Mouse (Mus musculus): ENCODE measurements around the gene Sox10. TPM values are rescaled to one million over a fixed set of nuclear protein-coding genes. Genes with fewer than 3 reads are reported as not detected.
A peak's percentile ranks its signal among the peaks of the same experiment; 100 is the strongest.

The Sox10 gene
- polyA plus RNA-seq (2015; fragmentation: Nextera tagmentation; extraction: Ambion mirVana), result 20.4 and 23.5 TPM in 2 replicates

DNA sequence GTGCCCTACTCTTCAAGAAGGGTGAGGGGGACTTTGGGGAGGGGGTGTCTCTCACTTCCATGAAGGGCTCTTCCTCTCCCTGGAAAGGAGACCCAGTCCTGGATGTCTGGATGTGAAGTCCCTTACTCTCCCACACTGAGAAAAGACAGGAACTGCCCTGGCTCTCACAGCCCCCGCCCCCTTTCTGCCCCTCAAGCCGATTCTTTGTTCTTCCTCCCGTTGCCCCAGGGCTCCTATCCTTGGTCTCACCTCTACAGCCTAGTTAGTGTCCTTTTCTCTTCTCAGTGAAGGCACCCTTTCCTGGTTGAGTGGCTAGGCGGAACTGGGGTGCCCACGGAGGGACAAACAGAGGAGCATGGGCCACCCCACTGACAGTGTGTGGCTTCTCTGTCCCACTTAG is at the start of gene Sox10:
Gene Sox10 (minus strand): TSS at position 101 of the 400 bp plus-strand sequence.
- no peaks in the 10 kb centered on the region for H3K9me3 ChIP-seq
- peak within 1 kb of the TSS; percentile 40 for H3K4me2 ChIP-seq
- no peaks in the 10 kb centered on the region for H3K36me3 ChIP-seq
- H3K27me3 ChIP-seq, result peaks cover 55% of the 10 kb centered on the region
- peak within 1 kb of the TSS; percentile 76 for H3K27ac ChIP-seq (replicated peaks)
- H3K9ac ChIP-seq, result peak within 1 kb of the TSS; percentile 64
- 51% methylated on average over 5 of the region's 5 CpGs for WGBS
- H3K4me3 ChIP-seq, result peak within 1 kb of the TSS; percentile 32
- ATAC-seq (ENCODE audit: low read depth), result no peak
- peaks cover 36% of the 10 kb centered on the region for H3K4me1 ChIP-seq (replicated peaks)

- ATAC-seq (ENCODE audit: low read depth), result no peak
- no peaks in the 10 kb centered on the region for H3K4me1 ChIP-seq (replicated peaks)
- no peak overlapping the region for H3K4me3 ChIP-seq
- 68% methylated on average over 6 of the region's 6 CpGs for WGBS
- no peak overlapping the region for H3K4me2 ChIP-seq
- no peaks in the 10 kb centered on the region for H3K9me3 ChIP-seq
- 0 out of 2 replicates have a peak overlapping the region, but pooled peaks have one; percentile 35 for H3K27ac ChIP-seq (replicated peaks)
- H3K27me3 ChIP-seq, result no peaks in the 10 kb centered on the region
- no peaks in the 10 kb centered on the region for H3K36me3 ChIP-seq
- no peak overlapping the region for H3K9ac ChIP-seq
Observed at GRCm38 (mm10) chr15:79213591-79213990, 48.6 kb upstream of the Sox10 start.

DNA sequence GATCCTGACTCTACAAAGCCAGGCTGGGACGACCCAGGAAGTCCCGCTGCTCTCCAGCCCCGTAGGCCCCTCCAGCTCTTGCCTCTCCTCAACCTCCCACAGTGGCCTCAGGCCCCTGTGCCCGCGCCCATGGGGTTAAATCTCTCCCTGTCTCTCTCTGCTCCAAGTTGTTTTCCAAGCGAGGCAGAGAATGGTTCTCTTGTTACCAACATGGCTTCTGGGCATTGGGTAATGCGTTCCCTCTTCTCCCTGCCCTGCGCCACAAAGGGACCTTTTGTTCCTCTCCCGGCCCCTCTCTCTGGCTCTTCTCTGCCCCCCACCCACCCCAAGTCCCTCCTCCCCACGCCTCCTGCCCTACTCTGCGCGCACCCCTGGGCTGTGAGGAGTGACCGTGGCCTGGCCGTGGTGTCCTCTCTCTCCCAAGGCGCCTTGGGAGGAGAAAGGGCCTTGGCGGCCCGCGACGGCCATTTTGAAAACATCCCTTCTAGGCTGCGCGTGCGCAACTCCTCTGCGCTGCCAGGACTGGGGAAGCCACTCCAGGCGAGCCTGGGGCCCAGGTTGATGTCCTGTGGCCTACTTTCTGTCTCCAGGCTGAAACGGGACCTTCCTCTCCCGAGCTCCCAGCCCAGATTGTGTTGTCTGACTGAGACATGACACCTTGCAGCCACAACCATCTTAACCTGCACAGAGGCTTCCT is 47.9 kb upstream of the Sox10 start:
- H3K4me2 ChIP-seq, result no peak overlapping the region
- H3K36me3 ChIP-seq, result no peaks in the 10 kb centered on the region
- WGBS, result 68% methylated on average over 26 of the region's 26 CpGs
- H3K9me3 ChIP-seq, result no peaks in the 10 kb centered on the region
- peak overlapping the region; percentile 66 for H3K27ac ChIP-seq (replicated peaks)
- no peak overlapping the region for H3K9ac ChIP-seq
- ATAC-seq (ENCODE audit: low read depth), result peak; percentile 55
- no peaks in the 10 kb centered on the region for H3K27me3 ChIP-seq
- H3K4me1 ChIP-seq (replicated peaks), result no peaks in the 10 kb centered on the region
- H3K4me3 ChIP-seq, result no peak overlapping the region

DNA sequence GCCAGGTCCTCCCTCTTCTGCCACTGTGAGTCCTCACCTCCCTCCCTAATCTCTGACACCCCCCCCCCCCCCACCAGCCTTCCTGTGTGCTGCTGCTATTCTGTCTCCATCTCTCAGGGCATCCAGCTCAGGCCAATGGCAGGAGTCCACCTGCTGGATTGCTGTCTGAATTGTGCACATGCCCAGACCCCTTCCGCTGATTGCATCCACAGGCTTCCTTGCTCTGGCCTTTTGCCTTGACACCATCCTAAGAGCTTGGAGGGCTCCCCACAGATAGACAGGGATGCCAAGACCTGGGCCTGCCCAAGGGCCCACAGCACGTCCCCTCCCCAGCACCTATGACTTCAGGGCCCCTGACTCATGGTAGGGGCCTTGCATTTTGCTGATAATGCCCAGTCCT is 45.3 kb upstream of the Sox10 start:
- Histone ChIP-seq H3K4me2 (no peak overlapping the region), H3K9me3 (no peaks in the 10 kb centered on the region), H3K36me3 (no peaks in the 10 kb centered on the region), H3K27ac (replicated peaks) (no peak overlapping the region), H3K4me1 (replicated peaks) (no peaks in the 10 kb centered on the region), H3K27me3 (no peaks in the 10 kb centered on the region), H3K4me3 (no peak overlapping the region), H3K9ac (no peak overlapping the region)
- ATAC-seq (ENCODE audit: low read depth), result no peak
- WGBS, result 77% methylated on average over 2 of the region's 2 CpGs

GRCm38 (mm10) chr15:79208758-79209439 is 43.9 kb upstream of the Sox10 start:
- Histone ChIP-seq H3K27me3 (no peaks in the 10 kb centered on the region), H3K9me3 (no peaks in the 10 kb centered on the region), H3K27ac (replicated peaks) (no peak overlapping the region), H3K9ac (no peak overlapping the region), H3K4me1 (replicated peaks) (no peaks in the 10 kb centered on the region), H3K4me2 (no peak overlapping the region), H3K36me3 (no peaks in the 10 kb centered on the region), H3K4me3 (no peak overlapping the region)
- ATAC-seq (ENCODE audit: low read depth), result no peak
- WGBS, result 77% methylated on average over 27 of the region's 27 CpGs

GRCm38 (mm10) chr15:79208211-79208610 is 43.2 kb upstream of the Sox10 start:
- H3K9ac ChIP-seq, result no peak overlapping the region
- no peaks in the 10 kb centered on the region for H3K4me1 ChIP-seq (replicated peaks)
- H3K36me3 ChIP-seq, result no peaks in the 10 kb centered on the region
- H3K4me3 ChIP-seq, result no peak overlapping the region
- no peak for ATAC-seq (ENCODE audit: low read depth)
- no peak overlapping the region for H3K27ac ChIP-seq (replicated peaks)
- WGBS, result 76% methylated on average over 6 of the region's 6 CpGs
- H3K4me2 ChIP-seq, result no peak overlapping the region
- H3K27me3 ChIP-seq, result no peaks in the 10 kb centered on the region
- H3K9me3 ChIP-seq, result no peaks in the 10 kb centered on the region

DNA sequence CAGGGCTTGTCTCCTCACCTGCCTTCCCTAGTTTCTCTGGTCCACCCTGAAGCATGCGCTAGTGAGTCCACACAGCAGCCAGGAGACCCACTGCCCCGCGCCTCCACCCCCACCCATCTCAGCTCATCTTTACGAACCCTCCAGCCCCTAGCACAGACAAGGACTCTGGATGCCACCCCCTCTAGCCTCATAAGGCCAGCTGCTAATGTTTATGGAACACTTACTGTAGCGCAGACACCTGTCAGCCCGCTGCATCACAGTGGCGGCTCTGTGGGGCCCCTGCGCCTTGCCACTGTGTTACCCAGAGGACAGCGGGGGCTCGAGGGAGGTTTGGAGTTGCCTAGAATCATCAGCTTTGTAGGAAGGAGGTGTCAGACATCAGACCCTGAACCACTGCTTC is 37.5 kb upstream of the Sox10 start:
- Histone ChIP-seq H3K27ac (replicated peaks) (peak overlapping the region; percentile 59), H3K9me3 (no peaks in the 10 kb centered on the region), H3K36me3 (no peaks in the 10 kb centered on the region), H3K4me2 (0 out of 2 replicates have a peak overlapping the region, but pooled peaks have one; percentile 9), H3K4me3 (no peak overlapping the region), H3K4me1 (replicated peaks) (peaks cover 27% of the 10 kb centered on the region), H3K27me3 (no peaks in the 10 kb centered on the region), H3K9ac (peak overlapping the region; percentile 43; the same call in 1 of the 2 replicates)
- peak; percentile 45 for ATAC-seq (ENCODE audit: low read depth)
- WGBS, result 21% methylated on average over 10 of the region's 10 CpGs

DNA sequence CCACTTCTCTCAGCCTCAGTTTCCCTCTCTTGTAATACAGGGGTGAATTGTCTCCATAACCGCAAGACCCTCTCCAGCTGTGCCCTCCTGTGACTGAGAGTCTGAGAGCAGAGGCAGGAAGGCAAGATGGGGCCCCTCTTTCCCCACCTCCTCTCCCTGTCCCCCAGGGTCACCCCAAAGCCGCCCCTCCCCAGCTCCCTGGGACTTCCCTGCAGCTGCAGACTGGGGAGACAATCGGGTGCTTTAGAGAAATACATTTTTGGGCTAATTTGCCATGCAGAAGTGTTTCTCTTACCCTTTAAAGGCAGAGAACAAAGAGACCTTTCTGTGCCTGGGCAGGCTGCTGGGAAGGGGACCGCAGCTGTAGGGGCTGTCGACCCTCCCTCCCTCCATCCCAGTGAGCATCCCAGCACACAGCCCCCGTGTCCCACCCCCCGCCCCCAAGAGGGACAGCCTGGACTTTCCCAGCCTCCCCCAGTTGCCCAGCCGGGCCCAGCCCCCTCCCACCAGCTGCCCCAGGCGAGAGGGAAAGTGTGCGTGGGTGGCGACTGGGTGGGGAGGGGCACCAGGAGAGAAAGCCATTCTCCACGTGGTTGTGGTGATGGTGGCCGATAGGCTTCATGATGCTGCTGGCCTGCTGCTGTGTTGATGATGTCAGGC is 36.6 kb upstream of the Sox10 start:
- 6% methylated on average over 13 of the region's 13 CpGs for WGBS
- Histone ChIP-seq H3K36me3 (no peaks in the 10 kb centered on the region), H3K27me3 (no peaks in the 10 kb centered on the region), H3K9me3 (no peaks in the 10 kb centered on the region), H3K4me2 (peak overlapping the region; percentile 34), H3K9ac (peak overlapping the region; percentile 60), H3K4me3 (no peak overlapping the region), H3K27ac (replicated peaks) (peak overlapping the region; percentile 59), H3K4me1 (replicated peaks) (peaks cover 27% of the 10 kb centered on the region)
- peak; percentile 88 for ATAC-seq (ENCODE audit: low read depth)

DNA sequence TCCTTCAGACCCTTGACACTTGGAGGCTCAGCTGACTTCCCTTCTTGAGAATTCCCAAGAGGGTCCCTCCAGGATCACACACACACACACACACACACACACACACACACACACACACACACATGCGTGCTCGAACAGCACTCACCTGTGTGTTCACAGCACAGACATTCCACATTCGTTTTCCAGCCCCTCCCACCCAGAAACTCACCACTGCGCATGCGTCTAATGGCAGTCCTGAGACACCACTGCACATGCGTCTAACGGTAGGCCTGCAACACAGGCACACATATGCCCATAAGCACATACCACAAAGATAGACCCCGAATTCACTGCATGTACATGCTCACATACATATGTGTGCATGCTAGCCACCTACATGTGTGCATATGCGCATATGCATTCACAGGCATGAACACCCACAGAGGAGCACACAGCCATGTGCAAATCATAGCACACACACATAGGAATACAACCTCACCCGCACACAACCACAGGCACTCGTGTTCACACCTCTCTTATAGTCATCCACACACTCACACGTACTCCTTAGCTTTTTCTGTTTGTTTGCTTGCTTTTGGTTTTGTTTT is 34.4 kb upstream of the Sox10 start:
- 96% methylated on average over 12 of the region's 12 CpGs for WGBS
- peaks cover 38% of the 10 kb centered on the region for H3K4me1 ChIP-seq (replicated peaks)

DNA sequence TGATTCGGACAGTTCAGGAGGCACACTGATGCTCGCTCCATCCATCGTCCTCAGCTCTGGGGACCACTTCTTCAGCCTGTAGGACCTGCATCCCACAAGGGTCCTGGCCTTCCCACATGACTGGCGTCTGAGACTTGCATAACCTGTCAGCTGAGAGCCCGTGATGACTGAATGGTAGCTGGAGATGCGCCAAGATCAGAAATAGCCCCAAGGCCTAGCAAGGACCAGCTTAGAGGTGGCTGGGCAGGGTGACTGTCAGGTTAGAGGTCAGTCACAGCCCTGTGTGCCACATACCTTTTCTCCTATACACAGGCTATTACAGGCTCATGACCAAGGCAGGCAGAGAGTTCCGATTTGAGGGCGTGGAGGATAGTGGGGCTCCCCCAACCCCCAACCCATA is 30.5 kb upstream of the Sox10 start:
- Histone ChIP-seq H3K4me1 (replicated peaks) (peaks cover 39% of the 10 kb centered on the region), H3K4me2 (no peak overlapping the region), H3K27ac (replicated peaks) (no peak overlapping the region), H3K9ac (0 out of 2 replicates have a peak overlapping the region, but pooled peaks have one; percentile 8), H3K9me3 (no peaks in the 10 kb centered on the region), H3K4me3 (no peak overlapping the region), H3K36me3 (no peaks in the 10 kb centered on the region), H3K27me3 (no peaks in the 10 kb centered on the region)
- WGBS, result 82% methylated on average over 8 of the region's 8 CpGs
- ATAC-seq (ENCODE audit: low read depth), result no peak

More for the DNA sequence above, 34.4 kb upstream of the Sox10 start:
- H3K36me3 ChIP-seq, result no peaks in the 10 kb centered on the region
- H3K27me3 ChIP-seq, result no peaks in the 10 kb centered on the region
- no peak overlapping the region for H3K9ac ChIP-seq
- no peak overlapping the region for H3K4me2 ChIP-seq
- no peak overlapping the region for H3K4me3 ChIP-seq
- H3K27ac ChIP-seq (replicated peaks), result no peak overlapping the region
- no peak for ATAC-seq (ENCODE audit: low read depth)
- H3K9me3 ChIP-seq, result no peaks in the 10 kb centered on the region

GRCm38 (mm10) chr15:79194946-79195345 is 29.9 kb upstream of the Sox10 start:
- H3K9ac ChIP-seq, result no peak overlapping the region
- no peaks in the 10 kb centered on the region for H3K9me3 ChIP-seq
- no peak overlapping the region for H3K4me2 ChIP-seq
- no peaks in the 10 kb centered on the region for H3K36me3 ChIP-seq
- H3K27me3 ChIP-seq, result no peaks in the 10 kb centered on the region
- H3K27ac ChIP-seq (replicated peaks), result peak overlapping the region; percentile 93; the same call in 1 of the 2 replicates
- H3K4me3 ChIP-seq, result no peak overlapping the region
- no peak for ATAC-seq (ENCODE audit: low read depth)
- H3K4me1 ChIP-seq (replicated peaks), result peaks cover 39% of the 10 kb centered on the region
- 74% methylated on average over 2 of the region's 2 CpGs for WGBS

- no peaks in the 10 kb centered on the region for H3K36me3 ChIP-seq
- H3K4me1 ChIP-seq (replicated peaks), result peaks cover 39% of the 10 kb centered on the region
- H3K4me3 ChIP-seq, result no peak overlapping the region
- peak; percentile 25; the same call in 1 of the 2 replicates for ATAC-seq (ENCODE audit: low read depth)
- H3K27me3 ChIP-seq, result no peaks in the 10 kb centered on the region
- H3K9me3 ChIP-seq, result no peaks in the 10 kb centered on the region
- peak overlapping the region; percentile 60 for H3K9ac ChIP-seq
- 82% methylated on average over 9 of the region's 9 CpGs for WGBS
- 0 out of 2 replicates have a peak overlapping the region, but pooled peaks have one; percentile 40 for H3K4me2 ChIP-seq
- H3K27ac ChIP-seq (replicated peaks), result peak overlapping the region; percentile 93
Observed at GRCm38 (mm10) chr15:79194048-79194447, 29.0 kb upstream of the Sox10 start.
